Mouse (Mus musculus) cerebellum, adult 2 months (tissue): ENCODE measurements around the gene Myo18a. TPM values are rescaled to one million over a fixed set of nuclear protein-coding genes. Genes with fewer than 3 reads are reported as not detected.

ENCODE experiments used
- DNase-seq, 2 experiments: peaks; one replicate each; pipeline ENCODE4 v3.0.0; 2021
- H3K27ac ChIP-seq: fragments of 200-500 bp; 2 replicates; pipeline ENCODE4 v1.5.1; 2012; ENCODE audit warnings: low read length, control low read depth, inconsistent platforms; ENCODE audit not compliant: insufficient read depth
- H3K27me3 ChIP-seq: fragments of 200-500 bp; 2 replicates; pipeline ENCODE4 v1.6.1; 2012; ENCODE audit warnings: inconsistent platforms, mild to moderate bottlenecking, low read length, moderate library complexity; ENCODE audit not compliant: control insufficient read depth, insufficient read depth
- H3K4me1 ChIP-seq: fragments of 200-500 bp; 2 replicates; pipeline ENCODE4 v1.6.1; 2011; ENCODE audit warnings: low read length; ENCODE audit not compliant: control insufficient read depth, insufficient read depth
- H3K4me3 ChIP-seq: fragments of 200-500 bp; replicated peaks from 2 replicates; pipeline ENCODE3; 2011; ENCODE audit warnings: mild to moderate bottlenecking, low read depth, low read length, control low read depth; ENCODE audit not compliant: insufficient read depth
- CTCF ChIP-seq: fragments of 200-500 bp; IDR thresholded peaks from 2 replicates; pipeline ENCODE4 v1.5.1; 2011; ENCODE audit warnings: low read depth, mild to moderate bottlenecking, control low read depth, low read length, moderate library complexity, borderline replicate concordance; ENCODE audit not compliant: insufficient read depth
- POLR2A ChIP-seq: fragments of 200-500 bp; IDR thresholded peaks from 2 replicates; pipeline ENCODE4 v1.6.1; 2011; ENCODE audit warnings: low read length, control low read depth, borderline replicate concordance; ENCODE audit not compliant: insufficient read depth
- WGBS: fragments of 180-500 bp; shearing (Covaris S2); methylation state at CpG from one replicate; pipeline ENCODE4 v1.1.7; 2018; 5-methylcytosine and 5-hydroxymethylcytosine counted together
- polyA plus RNA-seq: library from polyadenylated mRNA; depleted of rRNA; stranded (reverse); fragments of >200 nt; gene quantifications from 2 replicates; pipeline ENCODE4 v1.2.3, GENCODE M21; 2012; rRNA removed

Gene Myo18a
- polyA plus RNA-seq: 56.5 and 62.1 TPM in 2 replicates

GRCm38 (mm10) chr11:77762783-77763672 lies at the start of gene Myo18a:
TSS of gene Myo18a (plus strand) at chr11:77763246.
- Histone ChIP-seq H3K4me1 (peaks cover 17% of the 10 kb centered on the region), H3K27me3 (no peaks in the 10 kb centered on the region), H3K4me3 (peak within 1 kb of the TSS; percentile 91), H3K27ac (peak within 1 kb of the TSS; percentile 87)
- 1% methylated on average over 72 of the region's 79 CpGs for WGBS
- TF ChIP-seq POLR2A (0 out of 2 replicates have a peak, but pooled peaks have one; percentile 31), CTCF (peak; percentile 59)
- DNase-seq: peak; percentile 85 to 91

- Histone ChIP-seq H3K27ac (no peak overlapping the region), H3K27me3 (no peaks in the 10 kb centered on the region), H3K4me3 (no peak overlapping the region), H3K4me1 (0 out of 2 replicates have a peak, but pooled peaks cover 2% of the 10 kb centered on the region)
- 98% methylated on average over 3 of the region's 3 CpGs for WGBS
- TF ChIP-seq POLR2A (no peak), CTCF (no peak)
- DNase-seq: no peak
These were observed 49.3 kb upstream of the Myo18a start for GRCm38 (mm10) chr11:77713736-77714135.

- no peak for TF ChIP-seq CTCF
- TF ChIP-seq POLR2A: no peak
- 98% methylated on average over 2 of the region's 2 CpGs for WGBS
- no peak for DNase-seq
- no peak overlapping the region for H3K4me3 ChIP-seq
- H3K27ac ChIP-seq: no peak overlapping the region
- H3K4me1 ChIP-seq: no peaks in the 10 kb centered on the region
- H3K27me3 ChIP-seq: no peaks in the 10 kb centered on the region
These were observed 44.0 kb upstream of the Myo18a start for GRCm38 (mm10) chr11:77719055-77719454.

GRCm38 (mm10) chr11:77721389-77721788 lies 41.7 kb upstream of the Myo18a start:
- DNase-seq: no peak
- no peak overlapping the region for H3K27ac ChIP-seq
- WGBS: 93% methylated on average over 4 of the region's 4 CpGs
- no peaks in the 10 kb centered on the region for H3K4me1 ChIP-seq
- H3K4me3 ChIP-seq: no peak overlapping the region
- H3K27me3 ChIP-seq: no peaks in the 10 kb centered on the region
- TF ChIP-seq CTCF (no peak), POLR2A (no peak)

- TF ChIP-seq POLR2A (no peak), CTCF (no peak)
- no peak overlapping the region for H3K4me3 ChIP-seq
- no peaks in the 10 kb centered on the region for H3K27me3 ChIP-seq
- DNase-seq: no peak
- H3K4me1 ChIP-seq: no peaks in the 10 kb centered on the region
- 59% methylated on average over 7 of the region's 7 CpGs for WGBS
- H3K27ac ChIP-seq: no peak overlapping the region
These were observed 38.3 kb upstream of the Myo18a start for GRCm38 (mm10) chr11:77724766-77725165.

GRCm38 (mm10) chr11:77725183-77725582 lies 37.9 kb upstream of the Myo18a start, which contains the start of gene Cryba1:
TSS of gene Cryba1 (minus strand) at chr11:77725283.
- no peaks in the 10 kb centered on the region for H3K27me3 ChIP-seq
- no peaks in the 10 kb centered on the region for H3K4me1 ChIP-seq
- no peak within 1 kb of the TSS for H3K4me3 ChIP-seq
- H3K27ac ChIP-seq: no peak within 1 kb of the TSS
- TF ChIP-seq POLR2A: no peak
- no peak for TF ChIP-seq CTCF
- DNase-seq: no peak
- 49% methylated on average over 7 of the region's 7 CpGs for WGBS

- TF ChIP-seq CTCF (no peak), POLR2A (no peak)
- Histone ChIP-seq H3K4me3 (no peak overlapping the region), H3K27ac (no peak overlapping the region), H3K27me3 (no peaks in the 10 kb centered on the region), H3K4me1 (no peaks in the 10 kb centered on the region)
- peak; percentile 14 to 19 for DNase-seq
- WGBS: 25% methylated on average over 2 of the region's 2 CpGs
These were observed 34.5 kb upstream of the Myo18a start for GRCm38 (mm10) chr11:77728587-77728986.

GRCm38 (mm10) chr11:77737289-77737688 lies 25.8 kb upstream of the Myo18a start:
- no peak overlapping the region for H3K4me3 ChIP-seq
- H3K27ac ChIP-seq: no peak overlapping the region
- no peaks in the 10 kb centered on the region; the same call in 1 of the 2 replicates for H3K27me3 ChIP-seq
- TF ChIP-seq POLR2A (no peak), CTCF (peak; percentile 88)
- WGBS: 2% methylated on average over 6 of the region's 6 CpGs
- peak; percentile 82 to 89 for DNase-seq
- no peaks in the 10 kb centered on the region for H3K4me1 ChIP-seq
